Mouse (Mus musculus): ENCODE measurements around the gene Rsph6a. TPM values are rescaled to one million over a fixed set of nuclear protein-coding genes. Genes with fewer than 3 reads are reported as not detected.

Gene Rsph6a
- polyA plus RNA-seq, 1 experiment = not detected

DNA sequence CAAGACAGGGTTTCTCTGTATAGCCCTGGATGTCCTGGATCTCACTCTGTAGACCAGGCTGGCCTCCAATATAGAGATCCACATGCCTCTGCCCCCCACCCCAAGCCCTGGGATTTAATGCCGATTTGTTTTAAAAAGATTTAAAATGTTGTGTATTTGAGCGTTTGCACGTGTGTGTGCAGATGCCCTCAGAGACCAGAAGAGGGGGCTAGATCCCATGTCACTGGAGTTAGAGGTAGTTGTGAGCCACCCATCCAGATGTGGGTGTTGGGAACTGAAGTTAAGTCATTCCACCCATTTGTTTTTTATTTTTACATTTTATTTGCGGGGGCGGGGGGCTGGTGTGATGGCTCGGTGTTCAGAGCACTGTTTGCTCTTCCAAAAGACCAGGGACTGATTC, 20.0 kb downstream of the Rsph6a start:
- TF ChIP-seq CTCF (IDR thresholded peaks at IDR 0.05; ENCODE audit: insufficient read depth, low read depth, low read length) = no peak
- H3K4me3 ChIP-seq (ENCODE audit: insufficient read depth, low read depth, low read length) = no peak overlapping the region
- H3K4me1 ChIP-seq (ENCODE audit: control insufficient read depth, insufficient read depth, low read length) = peaks cover 14% of the 10 kb centered on the region
- 88% methylated on average over 6 of the region's 6 CpGs for WGBS
- no peak overlapping the region for H3K27ac ChIP-seq (ENCODE audit: insufficient read depth, low read depth, low read length)

DNA sequence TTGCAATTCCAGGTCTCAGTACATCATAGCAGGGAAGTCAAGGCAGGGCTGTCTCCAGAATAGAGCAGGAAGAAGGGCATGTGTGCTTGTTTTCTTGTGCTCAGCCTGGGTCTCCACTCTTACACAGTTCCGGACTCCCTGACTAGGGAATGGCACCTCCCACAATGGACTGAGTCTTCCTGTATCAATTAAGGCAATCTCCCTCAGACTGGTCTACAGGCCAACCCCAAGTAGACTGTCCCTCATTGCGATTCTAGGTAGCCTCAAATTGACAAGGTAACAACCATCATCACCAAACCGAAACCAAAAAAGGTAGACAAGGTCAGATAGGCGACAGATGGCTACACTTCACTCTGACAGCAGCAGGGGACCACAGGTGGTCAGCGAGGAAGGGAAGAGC, 20.7 kb downstream of the Rsph6a start:
- TF ChIP-seq POLR2A (IDR thresholded peaks at IDR 0.05; ENCODE audit: insufficient read depth, low read depth, low read length) (no peak), CTCF (IDR thresholded peaks at IDR 0.05; ENCODE audit: insufficient read depth, low read depth, low read length) (no peak)
- WGBS = 57% methylated on average over 5 of the region's 5 CpGs
- Histone ChIP-seq H3K4me1 (ENCODE audit: control insufficient read depth, insufficient read depth, low read length) (peaks cover 19% of the 10 kb centered on the region), H3K27ac (ENCODE audit: insufficient read depth, low read depth, low read length) (peak overlapping the region; percentile 30), H3K4me3 (ENCODE audit: insufficient read depth, low read depth, low read length) (peak overlapping the region; percentile 84)

DNA sequence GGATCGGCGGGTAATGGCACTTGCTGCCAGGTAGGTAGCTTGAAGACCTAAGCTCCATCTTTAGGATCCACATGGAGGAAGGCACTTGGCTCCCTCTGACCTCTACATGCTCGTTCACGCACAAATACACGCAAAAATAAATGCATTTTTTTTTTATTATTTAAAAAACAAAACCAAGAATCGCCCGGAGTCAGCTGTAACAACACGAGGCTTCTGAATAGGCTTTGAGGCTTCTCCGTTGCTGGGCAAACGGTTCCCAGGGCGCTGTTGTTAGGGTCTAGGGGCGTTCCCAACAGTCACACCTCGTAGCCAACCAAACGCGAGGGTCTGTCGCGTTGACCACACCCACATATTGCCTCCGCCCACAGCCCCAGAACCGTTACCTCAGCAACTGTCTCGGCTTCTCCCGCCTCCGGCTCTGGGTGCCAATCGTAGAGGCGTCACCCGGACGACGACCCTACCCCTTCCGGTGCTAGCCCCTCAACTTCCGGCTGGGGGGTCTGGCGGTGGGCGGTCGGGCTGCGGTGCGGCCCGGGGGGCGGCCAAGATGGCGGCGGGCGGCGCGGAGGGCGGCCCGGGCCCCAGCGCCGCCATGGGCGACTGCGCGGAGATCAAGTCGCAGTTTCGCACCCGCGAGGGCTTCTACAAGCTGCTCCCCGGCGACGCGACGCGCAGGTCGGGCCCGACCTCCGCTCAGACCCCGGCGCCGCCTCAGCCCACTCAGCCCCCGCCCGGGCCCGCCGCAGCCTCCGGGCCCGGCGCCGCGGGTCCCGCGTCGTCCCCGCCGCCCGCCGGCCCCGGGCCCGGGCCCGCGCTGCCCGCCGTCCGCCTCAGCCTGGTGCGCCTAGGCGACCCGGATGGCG, 21.5 kb downstream of the Rsph6a start, which contains the start of gene Dmwd:
TSS of gene Dmwd (plus strand) at position 505 of the 863 bp plus-strand sequence.
- Histone ChIP-seq H3K4me1 (ENCODE audit: control insufficient read depth, insufficient read depth, low read length) (peaks cover 19% of the 10 kb centered on the region), H3K4me3 (ENCODE audit: insufficient read depth, low read depth, low read length) (peak within 1 kb of the TSS; percentile 84), H3K27ac (ENCODE audit: insufficient read depth, low read depth, low read length) (peak within 1 kb of the TSS; percentile 30)
- WGBS = under 1% methylated on average over 90 of the region's 91 CpGs
- peak; percentile 42 for TF ChIP-seq POLR2A (IDR thresholded peaks at IDR 0.05; ENCODE audit: insufficient read depth, low read depth, low read length)
- no peak for TF ChIP-seq CTCF (IDR thresholded peaks at IDR 0.05; ENCODE audit: insufficient read depth, low read depth, low read length)

DNA sequence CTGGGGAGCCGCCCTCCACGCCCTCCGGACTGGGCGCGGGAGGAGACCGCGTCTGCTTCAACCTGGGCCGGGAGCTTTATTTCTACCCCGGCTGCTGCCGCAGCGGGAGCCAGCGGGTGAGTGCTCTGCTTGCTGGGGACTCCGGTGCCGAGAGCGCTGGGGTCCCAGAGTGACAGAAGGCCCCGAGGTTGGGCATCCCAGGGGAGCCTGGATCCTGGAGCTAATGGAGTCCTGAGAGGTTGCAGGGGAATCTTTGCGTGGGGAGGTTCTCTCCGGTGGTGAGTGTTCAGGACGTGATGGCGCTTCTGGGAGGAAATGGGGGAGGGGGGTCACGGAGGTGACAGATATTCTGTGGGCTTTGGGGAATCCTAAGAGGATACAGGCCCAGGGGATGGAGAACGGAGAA, 22.1 kb downstream of the Rsph6a start:
- Histone ChIP-seq H3K27ac (ENCODE audit: insufficient read depth, low read depth, low read length) (no peak overlapping the region), H3K4me1 (ENCODE audit: control insufficient read depth, insufficient read depth, low read length) (peaks cover 19% of the 10 kb centered on the region), H3K4me3 (ENCODE audit: insufficient read depth, low read depth, low read length) (peak overlapping the region; percentile 84)
- no peak; the same call in 1 of the 2 replicates for TF ChIP-seq POLR2A (IDR thresholded peaks at IDR 0.05; ENCODE audit: insufficient read depth, low read depth, low read length)
- TF ChIP-seq CTCF (IDR thresholded peaks at IDR 0.05; ENCODE audit: insufficient read depth, low read depth, low read length) = no peak
- WGBS = under 1% methylated on average over 22 of the region's 22 CpGs

DNA sequence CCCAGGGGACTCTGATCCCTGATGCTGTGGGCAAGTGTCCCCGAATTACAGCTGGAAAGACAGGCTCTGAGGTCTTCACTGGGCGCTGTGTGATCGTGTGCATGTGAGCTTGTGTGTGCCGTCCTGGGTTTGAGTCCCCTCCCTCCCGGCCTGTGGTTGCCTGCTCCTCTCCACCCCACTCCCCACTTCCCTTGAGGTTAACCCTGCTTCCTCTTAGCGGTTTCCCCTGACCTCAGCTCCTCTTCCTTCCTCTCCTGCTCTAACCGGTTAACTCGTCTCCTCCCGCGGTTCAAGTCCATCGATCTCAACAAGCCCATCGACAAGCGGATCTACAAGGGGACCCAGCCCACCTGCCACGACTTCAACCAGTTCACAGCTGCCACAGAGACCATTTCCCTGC, 23.3 kb downstream of the Rsph6a start:
- WGBS = 68% methylated on average over 14 of the region's 14 CpGs
- Histone ChIP-seq H3K4me3 (ENCODE audit: insufficient read depth, low read depth, low read length) (no peak overlapping the region), H3K4me1 (ENCODE audit: control insufficient read depth, insufficient read depth, low read length) (peaks cover 20% of the 10 kb centered on the region)

DNA sequence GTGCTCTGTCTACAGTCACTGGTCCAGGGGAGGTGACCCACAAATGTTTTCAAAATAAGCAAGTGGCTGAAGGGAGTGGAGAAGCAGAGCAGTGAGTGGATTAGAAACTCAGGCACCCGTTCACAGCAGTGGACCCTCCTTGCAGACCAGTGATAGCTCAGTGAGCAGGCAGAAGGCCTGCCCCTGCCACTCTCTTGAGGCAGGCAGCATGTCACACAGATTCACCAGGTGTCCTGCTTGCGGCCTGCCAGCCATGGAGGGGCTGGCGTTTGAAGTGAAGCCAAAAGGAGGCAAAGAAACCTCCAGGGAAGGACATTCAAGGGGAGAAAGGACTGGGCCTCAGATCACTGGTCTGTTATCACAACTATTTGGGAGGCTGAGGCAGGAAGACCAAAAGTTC, 24.2 kb downstream of the Rsph6a start:
- Histone ChIP-seq H3K4me3 (ENCODE audit: insufficient read depth, low read depth, low read length) (no peak overlapping the region), H3K4me1 (ENCODE audit: control insufficient read depth, insufficient read depth, low read length) (peaks cover 25% of the 10 kb centered on the region), H3K27ac (ENCODE audit: insufficient read depth, low read depth, low read length) (no peak overlapping the region)
- WGBS = 76% methylated on average over 3 of the region's 3 CpGs
- TF ChIP-seq CTCF (IDR thresholded peaks at IDR 0.05; ENCODE audit: insufficient read depth, low read depth, low read length) = no peak
- no peak for TF ChIP-seq POLR2A (IDR thresholded peaks at IDR 0.05; ENCODE audit: insufficient read depth, low read depth, low read length)

More for the DNA sequence above, 23.3 kb downstream of the Rsph6a start:
- TF ChIP-seq POLR2A (IDR thresholded peaks at IDR 0.05; ENCODE audit: insufficient read depth, low read depth, low read length) = no peak
- no peak for TF ChIP-seq CTCF (IDR thresholded peaks at IDR 0.05; ENCODE audit: insufficient read depth, low read depth, low read length)
- no peak overlapping the region for H3K27ac ChIP-seq (ENCODE audit: insufficient read depth, low read depth, low read length)

DNA sequence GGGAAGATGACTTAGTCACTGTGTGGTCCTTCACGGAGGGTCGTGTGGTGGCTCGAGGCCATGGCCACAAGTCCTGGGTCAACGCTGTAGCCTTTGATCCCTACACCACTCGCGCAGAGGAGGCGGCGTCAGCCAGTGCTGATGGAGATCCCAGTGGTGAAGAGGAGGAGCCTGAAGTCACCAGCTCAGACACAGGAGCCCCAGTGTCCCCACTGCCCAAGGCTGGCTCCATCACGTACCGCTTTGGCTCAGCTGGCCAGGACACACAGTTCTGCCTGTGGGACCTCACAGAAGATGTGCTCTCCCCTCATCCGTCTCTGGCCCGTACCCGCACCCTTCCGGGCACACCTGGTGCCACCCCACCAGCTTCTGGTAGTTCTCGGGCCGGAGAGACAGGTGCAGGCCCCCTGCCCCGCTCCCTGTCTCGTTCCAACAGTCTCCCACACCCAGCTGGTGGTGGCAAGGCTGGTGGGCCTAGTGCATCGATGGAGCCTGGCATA, 26.0 kb downstream of the Rsph6a start:
- 85% methylated on average over 19 of the region's 19 CpGs for WGBS
- no peak overlapping the region for H3K27ac ChIP-seq (ENCODE audit: insufficient read depth, low read depth, low read length)

DNA sequence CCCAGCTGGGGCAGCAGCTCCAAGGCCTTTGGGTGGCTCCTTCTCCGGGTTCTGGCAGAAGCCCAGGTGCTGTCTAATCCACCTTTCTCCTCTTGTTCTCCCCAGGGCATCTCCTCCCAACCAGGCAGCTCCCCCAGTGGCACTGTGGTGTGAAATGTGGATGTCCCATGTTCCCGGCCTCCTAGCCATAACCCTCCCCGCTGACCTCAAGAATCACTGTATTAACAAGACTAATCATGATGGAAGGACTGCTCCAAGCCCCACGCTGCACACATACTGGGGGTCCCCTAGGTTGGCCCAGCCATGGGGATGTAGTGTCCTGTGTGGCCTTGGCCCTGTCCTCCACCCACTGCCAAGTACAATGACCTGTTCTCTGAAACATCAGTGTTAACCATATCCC, 27.7 kb downstream of the Rsph6a start:
- Histone ChIP-seq H3K4me1 (ENCODE audit: control insufficient read depth, insufficient read depth, low read length) (peaks cover 38% of the 10 kb centered on the region), H3K4me3 (ENCODE audit: insufficient read depth, low read depth, low read length) (no peak overlapping the region), H3K27ac (ENCODE audit: insufficient read depth, low read depth, low read length) (no peak overlapping the region)
- WGBS = 85% methylated on average over 4 of the region's 4 CpGs
- no peak for TF ChIP-seq POLR2A (IDR thresholded peaks at IDR 0.05; ENCODE audit: insufficient read depth, low read depth, low read length)
- no peak for TF ChIP-seq CTCF (IDR thresholded peaks at IDR 0.05; ENCODE audit: insufficient read depth, low read depth, low read length)

More for the DNA sequence above, 26.0 kb downstream of the Rsph6a start:
- Histone ChIP-seq H3K4me3 (ENCODE audit: insufficient read depth, low read depth, low read length) (no peak overlapping the region), H3K4me1 (ENCODE audit: control insufficient read depth, insufficient read depth, low read length) (peaks cover 35% of the 10 kb centered on the region)
- TF ChIP-seq CTCF (IDR thresholded peaks at IDR 0.05; ENCODE audit: insufficient read depth, low read depth, low read length) = no peak
- no peak for TF ChIP-seq POLR2A (IDR thresholded peaks at IDR 0.05; ENCODE audit: insufficient read depth, low read depth, low read length)

DNA sequence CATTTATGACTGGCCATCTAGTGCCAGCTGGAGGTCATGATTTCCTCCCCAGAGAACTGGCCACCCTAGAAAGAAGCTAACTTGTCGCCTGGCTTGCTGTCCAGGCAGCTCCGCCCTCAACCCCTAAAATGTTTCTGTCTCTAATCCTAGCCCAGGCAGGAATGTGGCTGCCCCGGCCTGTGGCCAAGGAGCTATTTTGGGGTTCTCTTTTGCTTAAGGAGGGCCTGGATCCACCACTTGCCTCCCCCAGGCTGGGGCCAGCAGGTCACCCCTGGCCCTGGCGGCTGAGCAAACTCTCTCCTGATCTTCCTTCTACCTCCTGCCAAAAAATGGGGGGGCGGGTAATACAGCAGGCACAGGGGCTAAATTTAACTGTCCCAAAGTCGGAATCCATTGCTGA, 28.6 kb downstream of the Rsph6a start:
- H3K4me3 ChIP-seq (ENCODE audit: insufficient read depth, low read depth, low read length) = no peak overlapping the region
- H3K4me1 ChIP-seq (ENCODE audit: control insufficient read depth, insufficient read depth, low read length) = peaks cover 29% of the 10 kb centered on the region
- WGBS = 50% methylated on average over 6 of the region's 6 CpGs
- no peak overlapping the region; the same call in 1 of the 2 replicates for H3K27ac ChIP-seq (ENCODE audit: insufficient read depth, low read depth, low read length)
- TF ChIP-seq CTCF (IDR thresholded peaks at IDR 0.05; ENCODE audit: insufficient read depth, low read depth, low read length) (no peak), POLR2A (IDR thresholded peaks at IDR 0.05; ENCODE audit: insufficient read depth, low read depth, low read length) (no peak)
